Mouse (Mus musculus) heart, adult 2 months (tissue): ENCODE data around the gene Prdm5. TPM values are rescaled to one million over a fixed set of nuclear protein-coding genes. Genes with fewer than 3 reads are reported as not detected.

Source experiments
- DNase-seq, 2 experiments: peaks; one replicate each; pipeline ENCODE4 v3.0.0; 2021
- H3K27ac ChIP-seq: fragments of 200-600 bp; 2 replicates; pipeline ENCODE4 v1.8.1; 2022
- H3K27me3 ChIP-seq: fragments of 200-500 bp; 2 replicates; pipeline ENCODE4 v1.6.1; 2012; ENCODE audit warnings: mild to moderate bottlenecking, low read length, inconsistent platforms, mixed read lengths; ENCODE audit not compliant: control insufficient read depth, insufficient read depth
- H3K36me3 ChIP-seq: fragments of 200-500 bp; 2 replicates; pipeline ENCODE4 v1.6.1; 2012; ENCODE audit warnings: low read length, inconsistent platforms; ENCODE audit not compliant: control insufficient read depth, insufficient read depth
- H3K4me1 ChIP-seq: fragments of 200-500 bp; 2 replicates; pipeline ENCODE4 v1.6.1; 2011; ENCODE audit warnings: low read length; ENCODE audit not compliant: control insufficient read depth, insufficient read depth
- H3K4me3 ChIP-seq: fragments of 200-600 bp; 2 replicates; pipeline ENCODE4 v1.8.1; 2022
- H3K79me2 ChIP-seq: fragments of 200-500 bp; replicated peaks from 2 replicates; pipeline ENCODE4 v1.6.1; 2012; ENCODE audit warnings: mild to moderate bottlenecking, inconsistent platforms, low read length, moderate library complexity, mixed read lengths; ENCODE audit not compliant: control insufficient read depth, insufficient read depth
- H3K9ac ChIP-seq: fragments of 200-500 bp; 2 replicates; pipeline ENCODE4 v1.6.1; 2012; ENCODE audit warnings: low read depth, mild to moderate bottlenecking, control low read depth, inconsistent platforms, low read length, mixed read lengths
- CTCF ChIP-seq: fragments of 200-600 bp; IDR thresholded peaks from 2 replicates; pipeline ENCODE4 v1.8.1; 2022; ENCODE audit warnings: antibody characterized with exemption, mild to moderate bottlenecking, moderate library complexity
- EP300 ChIP-seq: fragments of 200-500 bp; IDR thresholded peaks from 2 replicates; pipeline ENCODE4 v1.6.1; 2011; ENCODE audit warnings: low read depth, low read length, control low read depth; ENCODE audit not compliant: insufficient read depth
- POLR2A ChIP-seq: fragments of 200-500 bp; IDR thresholded peaks from 2 replicates; pipeline ENCODE4 v1.6.1; 2011; ENCODE audit warnings: mild to moderate bottlenecking, low read depth, low read length, control low read depth; ENCODE audit not compliant: insufficient read depth
- WGBS: fragments of 180-500 bp; shearing (Covaris S2); methylation state at CpG from one replicate; pipeline ENCODE4 v1.1.7; 2018; 5-methylcytosine and 5-hydroxymethylcytosine counted together
- intact Hi-C: fragments of 180-260 bp; cut with DNase I; formaldehyde crosslinking; loops from one replicate; pipeline ENCODE4 v1.15.1; 2025
- polyA plus RNA-seq: library from polyadenylated mRNA; depleted of rRNA; stranded (reverse); fragments of >200 nt; gene quantifications from 2 replicates; pipeline ENCODE4 v1.2.3, GENCODE M21; 2012; rRNA removed
- total RNA-seq, 2 experiments: library from RNA; stranded (reverse); gene quantifications; 2 replicates each; pipeline ENCODE4 v1.2.3; 2021

Prdm5 gene
- total and polyA plus RNA-seq, 3 experiments = 2.8 to 8.4 (median 7.5) TPM

GRCm38 (mm10) chr6:65950492-65950891 is 171.7 kb downstream of the Prdm5 start:
- Histone ChIP-seq H3K27me3 (no peaks in the 10 kb centered on the region), H3K36me3 (no peaks in the 10 kb centered on the region), H3K4me3 (no peak overlapping the region), H3K4me1 (no peaks in the 10 kb centered on the region), H3K79me2 (no peaks in the 10 kb centered on the region), H3K27ac (no peak overlapping the region), H3K9ac (no peak overlapping the region)
- intact Hi-C loops = no loop called here
- no peak for TF ChIP-seq CTCF
- no peak for TF ChIP-seq EP300
- no peak for TF ChIP-seq POLR2A
- WGBS = 91% methylated on average over 6 of the region's 6 CpGs
- DNase-seq = no peak

- Histone ChIP-seq H3K27ac (no peak within 1 kb of the TSS), H3K4me1 (no peaks in the 10 kb centered on the region), H3K4me3 (no peak within 1 kb of the TSS), H3K79me2 (no peaks in the 10 kb centered on the region), H3K9ac (no peak within 1 kb of the TSS), H3K27me3 (no peaks in the 10 kb centered on the region), H3K36me3 (no peaks in the 10 kb centered on the region)
- WGBS = 94% methylated on average over 10 of the region's 10 CpGs
- no peak for TF ChIP-seq CTCF
- TF ChIP-seq EP300 = no peak
- TF ChIP-seq POLR2A = no peak
- DNase-seq = no peak
- intact Hi-C loops = no loop called here
Observed at GRCm38 (mm10) chr6:65952309-65952708, 173.5 kb downstream of the Prdm5 start, which contains the start of gene 4930544G11Rik. Gene 4930544G11Rik, plus strand, starts transcription at chr6:65952609.

GRCm38 (mm10) chr6:65969386-65970111 is 190.8 kb downstream of the Prdm5 start:
- Histone ChIP-seq H3K27me3 (no peaks in the 10 kb centered on the region), H3K4me1 (no peaks in the 10 kb centered on the region), H3K27ac (no peak overlapping the region), H3K79me2 (no peaks in the 10 kb centered on the region), H3K4me3 (no peak overlapping the region), H3K9ac (no peak overlapping the region), H3K36me3 (no peaks in the 10 kb centered on the region)
- intact Hi-C loops = no loop called here
- no peak for TF ChIP-seq CTCF
- TF ChIP-seq EP300 = no peak
- TF ChIP-seq POLR2A = no peak
- DNase-seq = no peak
- WGBS = 54% methylated on average over 6 of the region's 6 CpGs

DNA sequence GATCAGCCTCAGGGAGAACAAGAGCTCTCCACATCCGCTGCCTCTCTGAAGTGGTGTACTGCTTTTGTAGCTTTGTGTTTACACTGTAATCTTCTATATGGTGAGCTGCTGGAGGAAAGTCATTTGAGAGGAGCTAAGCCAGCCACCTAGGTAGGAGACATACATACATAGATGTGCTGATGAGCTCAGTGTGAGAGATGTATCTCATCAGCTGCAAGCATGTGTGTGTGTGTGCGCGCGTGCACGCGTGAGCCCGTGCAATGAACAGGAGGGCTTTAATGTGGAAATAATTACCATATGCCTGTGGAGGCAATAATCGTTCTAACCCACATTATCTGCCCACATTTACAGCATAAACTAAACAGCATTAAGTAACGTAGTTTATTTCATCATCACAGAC is 191.6 kb downstream of the Prdm5 start:
- 92% methylated on average over 9 of the region's 9 CpGs for WGBS
- TF ChIP-seq EP300 (no peak), POLR2A (no peak), CTCF (no peak)
- intact Hi-C loops = no loop called here

More for the DNA sequence above, 191.6 kb downstream of the Prdm5 start:
- H3K36me3 ChIP-seq = no peaks in the 10 kb centered on the region
- H3K4me1 ChIP-seq = no peaks in the 10 kb centered on the region
- no peak for DNase-seq
- H3K27me3 ChIP-seq = no peaks in the 10 kb centered on the region
- no peaks in the 10 kb centered on the region for H3K79me2 ChIP-seq
- no peak overlapping the region for H3K9ac ChIP-seq
- H3K27ac ChIP-seq = no peak overlapping the region
- no peak overlapping the region for H3K4me3 ChIP-seq

Other genes starting within 250 kb of the Prdm5 start
- 1 to 10 TPM; 2.5 to 2.8 TPM for gene Ndnf, start 107.4 kb upstream of the Prdm5 start, total RNA-seq
- 3.6 and 8.4 TPM in 2 replicates for gene Ndnf, start 107.4 kb upstream of the Prdm5 start, polyA plus RNA-seq
- not detected for gene 4930544G11Rik, start 173.6 kb downstream of the Prdm5 start, total RNA-seq
- gene 4930544G11Rik, start 173.6 kb downstream of the Prdm5 start, polyA plus RNA-seq = not detected in 2 replicates